9 mouse cellular contexts compared by ENCODE assay signal in the genomic region with DNA sequence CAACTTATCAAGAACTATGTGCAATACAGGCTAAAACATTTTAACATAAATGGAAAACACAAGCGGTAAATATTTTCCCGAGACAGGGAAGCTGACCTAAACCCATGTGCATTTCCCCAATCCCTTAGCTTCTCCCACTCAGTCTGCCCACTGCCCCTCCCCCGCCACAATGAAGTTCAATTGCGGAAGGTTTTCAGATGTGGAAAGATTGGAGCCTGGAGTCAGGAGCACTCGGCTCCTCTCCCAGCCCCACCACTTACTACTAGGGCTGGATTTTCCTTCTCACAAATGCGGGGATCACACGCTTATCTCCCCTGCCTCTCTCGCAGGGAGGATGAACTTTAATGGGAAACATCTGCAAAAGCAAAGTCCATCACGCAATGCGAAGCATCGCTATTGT.
DNase-seq lines count a peak whose midpoint lies in the region; ATAC-seq and TF ChIP-seq lines count a peak whose summit lies in the region.
"Had no signal": no experiment of that assay in that cellular context is flagged by ENCODE, and none has a peak within 500 bp of the region (broad histone marks: within the 10 kb centered on the region; RNA-seq: fewer than 3 reads in every experiment).

No protein-coding gene starts in this region.

- no peak overlapping the region for H3K4me3 ChIP-seq in heart, embryonic 12.5 days
- H3K4me3 ChIP-seq in lung, postnatal 0 days (ENCODE audit: low read depth, low read length), result peak overlapping the region; percentile 21; the same call in 1 of the 2 replicates
- H3K4me3 ChIP-seq: liver, embryonic 15.5 days had no signal

- no peak overlapping the region for H3K27ac ChIP-seq in heart, embryonic 12.5 days (ENCODE audit: poor library complexity, severe bottlenecking)
- H3K27ac ChIP-seq in lung, postnatal 0 days (ENCODE audit: low read length), result no peak overlapping the region
- H3K27ac ChIP-seq: liver, embryonic 15.5 days had no signal

- H3K4me1 ChIP-seq in heart, embryonic 12.5 days (replicated peaks), result no peaks in the 10 kb centered on the region
- no peaks in the 10 kb centered on the region for H3K4me1 ChIP-seq in lung, postnatal 0 days (ENCODE audit: insufficient read depth, low read depth, low read length)
- H3K4me1 ChIP-seq: liver, embryonic 15.5 days had no signal

- H3K27me3 ChIP-seq in heart, embryonic 12.5 days (replicated peaks), result no peaks in the 10 kb centered on the region
- H3K27me3 ChIP-seq in lung, postnatal 0 days (replicated peaks; ENCODE audit: insufficient read depth, low read length), result no peaks in the 10 kb centered on the region
- H3K27me3 ChIP-seq: liver, embryonic 15.5 days had no signal

- 41% methylated on average over 11 of the region's 11 CpGs for WGBS in heart, embryonic 12.5 days
- WGBS in lung, postnatal 0 days, result 33% methylated on average over 11 of the region's 11 CpGs

- peak; percentile 11 for DNase-seq in embryo, embryonic 10 days (ENCODE audit: low spot score)
- no peak for DNase-seq in embryo, embryonic 10.5 days (ENCODE audit: low spot score)
- peak; percentile 22 for DNase-seq in NIH3T3 (ENCODE audit: low read depth)
- DNase-seq in lung, postnatal 0 days (ENCODE audit: low spot score), result peak; percentile 23
- no peak for DNase-seq in frontal cortex, postnatal 10 days (ENCODE audit: low spot score in 2 of 2)
- no peak for DNase-seq in B cell, adult 2 months
- no peak for DNase-seq in c-Kit-positive CD71-positive TER-119-positive erythroid progenitor cells, embryonic 14.5 days (ENCODE audit: low spot score)

- TF ChIP-seq EP300 in lung, postnatal 0 days (IDR thresholded peaks at IDR 0.05), result no peak

- H3K4me2 ChIP-seq in heart, embryonic 12.5 days, result peak overlapping the region; percentile 42
- H3K4me2 ChIP-seq in lung, postnatal 0 days (replicated peaks; ENCODE audit: low read depth, low read length), result peak overlapping the region; percentile 45
- H3K4me2 ChIP-seq: liver, embryonic 15.5 days had no signal

- ATAC-seq in heart, embryonic 12.5 days (ENCODE audit: insufficient number of reproducible peaks, low FRiP score), result no peak
- ATAC-seq in lung, postnatal 0 days, result no peak

- TF ChIP-seq CTCF in lung, postnatal 0 days (IDR thresholded peaks at IDR 0.05), result no peak

- no peaks in the 10 kb centered on the region for H3K9me3 ChIP-seq in heart, embryonic 12.5 days (replicated peaks)
- no peaks in the 10 kb centered on the region for H3K9me3 ChIP-seq in lung, postnatal 0 days (ENCODE audit: low read length)
- H3K9me3 ChIP-seq: liver, embryonic 15.5 days had no signal

- H3K36me3 ChIP-seq in heart, embryonic 12.5 days, result no peaks in the 10 kb centered on the region
- no peaks in the 10 kb centered on the region for H3K36me3 ChIP-seq in lung, postnatal 0 days (ENCODE audit: insufficient read depth, low read length)
- H3K36me3 ChIP-seq: liver, embryonic 15.5 days had no signal

- no peak overlapping the region for H3K9ac ChIP-seq in heart, embryonic 12.5 days
- H3K9ac ChIP-seq in lung, postnatal 0 days (replicated peaks; ENCODE audit: low read depth), result no peak overlapping the region
- H3K9ac ChIP-seq: liver, embryonic 15.5 days had no signal

Comparison
In these comparisons a context has a peak if more than half of its experiments do, and no peak if none do; other contexts are left out.
1. DNase-seq: peak in embryo, embryonic 10 days (single experiment), NIH3T3 (single experiment) and lung, postnatal 0 days (single experiment); none in embryo, embryonic 10.5 days (single experiment), frontal cortex, postnatal 10 days (0 of 2), B cell, adult 2 months (0 of 2) and c-Kit-positive CD71-positive TER-119-positive erythroid progenitor cells, embryonic 14.5 days (single experiment).